Mouse (Mus musculus) liver, embryonic 18 days (tissue): ENCODE results near the gene Kcnc3. TPM values are rescaled to one million over a fixed set of nuclear protein-coding genes. Genes with fewer than 3 reads are reported as not detected.

Source experiments
- polyA plus RNA-seq: library from polyadenylated mRNA; depleted of rRNA; stranded (reverse); fragments of >200 nt; gene quantifications from 2 replicates; pipeline ENCODE4 v1.2.3, GENCODE M21; 2012; rRNA removed

Gene Kcnc3
- 0.36 TPM in 2 replicates for polyA plus RNA-seq

DNA sequence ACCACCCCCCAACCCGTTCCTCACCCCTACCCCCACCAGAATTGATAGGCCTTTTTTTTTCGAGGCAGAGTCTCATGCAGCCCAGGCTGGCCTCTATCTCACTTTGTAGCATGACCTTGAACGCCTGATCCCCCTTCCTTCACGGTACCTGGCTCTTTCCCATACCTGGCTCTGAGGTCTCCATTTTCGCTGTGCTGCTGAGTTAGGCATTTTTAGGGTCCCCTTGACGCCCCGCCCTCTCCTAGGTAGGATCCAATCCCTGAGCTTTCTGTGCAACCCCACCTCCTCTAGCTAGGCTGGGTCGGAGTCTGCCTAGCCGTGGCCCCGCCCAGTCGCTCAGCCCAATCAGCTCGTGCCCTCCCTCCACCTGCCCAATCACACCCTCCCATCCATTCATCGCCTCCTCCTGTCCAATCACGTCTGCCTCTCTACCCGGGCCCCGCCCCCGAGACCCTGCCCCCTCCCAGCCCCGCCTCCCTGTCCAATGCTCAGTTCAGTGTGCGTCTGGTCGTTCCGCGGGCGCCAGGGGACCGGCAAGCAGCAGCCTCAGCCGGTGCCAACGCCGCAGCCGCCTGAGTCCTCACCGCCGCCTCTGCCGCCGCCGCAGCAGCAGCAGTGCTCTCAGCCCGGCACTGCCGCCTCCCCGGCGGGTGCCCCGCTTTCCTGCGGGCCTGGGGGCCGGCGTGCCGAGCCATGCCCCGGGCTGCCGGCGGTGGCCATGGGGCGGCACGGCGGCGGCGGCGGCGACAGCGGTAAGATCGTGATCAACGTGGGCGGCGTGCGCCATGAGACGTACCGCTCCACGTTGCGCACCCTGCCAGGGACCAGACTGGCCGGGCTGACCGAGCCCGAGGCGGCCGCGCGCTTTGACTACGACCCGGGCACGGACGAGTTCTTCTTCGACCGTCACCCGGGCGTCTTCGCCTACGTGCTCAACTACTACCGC, at the start of gene Kcnc3:
TSS of gene Kcnc3 (plus strand) at position 263 of the 946 bp plus-strand sequence.

DNA sequence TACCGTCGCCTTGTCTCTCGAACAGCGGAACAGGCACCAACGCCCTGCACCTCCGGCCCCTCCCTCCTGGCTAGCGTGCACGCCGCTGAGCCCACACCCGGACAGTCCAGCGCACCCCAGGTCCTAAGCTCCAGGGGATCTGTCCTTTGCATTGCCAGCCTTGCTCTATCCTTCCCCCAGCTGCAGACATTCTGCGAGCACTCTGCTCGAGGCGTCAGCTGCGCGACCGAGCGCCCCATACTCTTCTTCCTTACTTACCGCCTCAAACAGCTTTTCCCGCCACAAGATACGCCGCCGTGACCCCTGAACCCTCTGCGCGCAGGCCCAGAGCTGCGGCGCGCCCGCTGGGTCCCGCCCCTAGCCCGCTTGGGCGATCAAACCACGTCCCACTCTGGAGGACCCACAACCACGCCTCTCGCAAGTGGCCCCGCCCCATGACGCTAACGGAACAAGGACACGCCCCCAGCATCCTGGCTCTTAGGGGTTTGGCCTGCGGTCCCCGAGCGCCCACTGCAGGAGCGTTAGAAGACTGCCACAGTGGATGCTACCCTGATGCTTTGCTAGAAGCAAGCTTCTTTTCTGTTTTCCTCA, 41.9 kb upstream of the Kcnc3 start, which contains the start of gene Pold1:
TSS of gene Pold1 (minus strand) at position 353 of the 591 bp plus-strand sequence.

DNA sequence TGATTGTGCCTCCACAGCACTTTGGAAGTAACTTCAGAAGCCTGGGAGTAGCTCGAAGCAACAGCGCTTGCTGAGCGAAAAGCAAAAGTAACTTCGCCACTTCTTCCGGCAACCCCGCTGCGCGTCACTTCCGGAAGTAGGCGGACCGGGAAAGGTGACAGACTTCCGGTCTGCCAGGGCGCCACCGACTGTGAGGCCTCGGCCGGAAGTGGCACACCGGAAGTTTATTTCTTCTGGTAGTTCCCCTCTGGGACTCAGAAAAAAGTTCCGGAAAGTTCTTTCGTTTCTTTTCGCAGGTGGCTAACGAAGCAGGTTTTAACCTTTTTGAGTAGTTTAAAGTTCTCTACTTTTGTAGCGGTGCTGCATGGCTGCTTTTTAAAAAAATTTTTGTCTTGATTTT, 36.6 kb upstream of the Kcnc3 start, which contains the start of gene Nr1h2:
TSS of gene Nr1h2 (minus strand) at position 126 of the 400 bp plus-strand sequence.

DNA sequence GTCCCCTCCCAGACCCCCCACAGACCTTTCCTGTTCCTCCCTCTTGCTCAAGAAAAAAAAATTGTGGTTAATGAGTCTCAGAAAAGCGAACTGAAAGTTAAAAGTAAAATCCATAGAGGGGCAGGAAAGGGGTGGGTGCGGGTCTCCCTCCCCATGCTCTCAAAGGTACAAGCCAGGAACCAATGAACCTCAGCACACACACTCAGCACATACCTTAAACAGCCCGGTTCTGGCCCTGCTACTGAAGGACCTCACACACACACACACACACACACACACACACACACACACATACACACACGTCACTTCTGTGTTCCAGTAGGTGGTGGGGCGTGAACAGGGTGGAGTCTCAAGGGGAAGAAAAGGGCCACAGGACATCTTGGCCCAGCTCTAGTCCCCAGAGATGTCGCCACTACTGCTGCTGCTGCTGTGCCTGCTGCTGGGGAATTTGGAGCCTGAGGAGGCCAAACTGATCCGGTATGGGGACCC, 18.2 kb upstream of the Kcnc3 start, which contains the start of gene Napsa:
TSS of gene Napsa (plus strand) at position 168 of the 489 bp plus-strand sequence.

Other genes starting within 250 kb of the Kcnc3 start
- 0.02 and 0.04 TPM in 2 replicates for gene Syt3, start 206.6 kb upstream of the Kcnc3 start, polyA plus RNA-seq
- 0.19 and 0.22 TPM in 2 replicates for gene 1700008O03Rik, start 204.8 kb upstream of the Kcnc3 start, polyA plus RNA-seq
- gene Lrrc4b, start 161.6 kb upstream of the Kcnc3 start, polyA plus RNA-seq: 0.02 TPM in 1 of 2 replicates, not detected in the other
- gene Aspdh, start 125.3 kb upstream of the Kcnc3 start, polyA plus RNA-seq: 52.0 and 53.0 TPM in 2 replicates
- gene Josd2, start 122.7 kb upstream of the Kcnc3 start, polyA plus RNA-seq: 121 and 139 TPM in 2 replicates
- 45.3 and 47.9 TPM in 2 replicates for gene Emc10, start 94.1 kb upstream of the Kcnc3 start, polyA plus RNA-seq
- gene Fam71e1, start 94.1 kb upstream of the Kcnc3 start, polyA plus RNA-seq: 1.9 and 2.3 TPM in 2 replicates
- 0.13 and 0.14 TPM in 2 replicates for gene Mybpc2, start 66.0 kb upstream of the Kcnc3 start, polyA plus RNA-seq
- 4.1 and 5.5 TPM in 2 replicates for gene Spib, start 58.6 kb upstream of the Kcnc3 start, polyA plus RNA-seq
- gene Pold1, start 41.8 kb upstream of the Kcnc3 start, polyA plus RNA-seq: 24.7 and 28.8 TPM in 2 replicates
- gene Nr1h2, start 36.7 kb upstream of the Kcnc3 start, polyA plus RNA-seq: 32.8 and 37.0 TPM in 2 replicates
- gene Napsa, start 18.3 kb upstream of the Kcnc3 start, polyA plus RNA-seq: 12.1 and 13.7 TPM in 2 replicates
- gene Myh14, start 80.2 kb downstream of the Kcnc3 start, polyA plus RNA-seq: 0.77 and 0.95 TPM in 2 replicates
- gene Izumo2, start 118.1 kb downstream of the Kcnc3 start, polyA plus RNA-seq: not detected in 2 replicates
- 18.9 and 21.4 TPM in 2 replicates for gene Vrk3, start 157.7 kb downstream of the Kcnc3 start, polyA plus RNA-seq
- gene Zfp473, start 160.4 kb downstream of the Kcnc3 start, polyA plus RNA-seq: 0.48 and 0.58 TPM in 2 replicates
- 20.2 and 22.4 TPM in 2 replicates for gene Nup62, start 225.4 kb downstream of the Kcnc3 start, polyA plus RNA-seq
- gene Il4i1, start 225.7 kb downstream of the Kcnc3 start, polyA plus RNA-seq: 0.38 TPM in 2 replicates
- gene Atf5, start 226.0 kb downstream of the Kcnc3 start, polyA plus RNA-seq: 247 and 266 TPM in 2 replicates